Mouse (Mus musculus) hindbrain, embryonic 13.5 days (tissue): Measurements from ENCODE around the gene Gm49425. TPM values are rescaled to one million over a fixed set of nuclear protein-coding genes. Genes with fewer than 3 reads are reported as not detected.

Experiments used
- ATAC-seq: fragments of 200-750 bp; cut with Nextera tagmentation; 2 replicates; pipeline ENCODE4 v1.8.0; 2017; ENCODE audit warnings: moderate TSS enrichment; ENCODE audit not compliant: low FRiP score
- H3K27ac ChIP-seq: fragments of 300-500 bp; sonication (generic); 2 replicates; pipeline ENCODE4 v1.5.1; 2015; ENCODE audit warnings: inconsistent platforms, mild to moderate bottlenecking, moderate library complexity
- H3K27me3 ChIP-seq: fragments of 300-500 bp; sonication (generic); 2 replicates; pipeline ENCODE4 v1.6.1; 2015; ENCODE audit warnings: mild to moderate bottlenecking, inconsistent platforms
- H3K36me3 ChIP-seq: fragments of 300-500 bp; sonication (generic); 2 replicates; pipeline ENCODE4 v1.6.1; 2015; ENCODE audit warnings: mild to moderate bottlenecking, inconsistent platforms
- H3K4me1 ChIP-seq: fragments of 300-500 bp; sonication (generic); replicated peaks from 2 replicates; pipeline ENCODE4 v1.6.1; 2015; ENCODE audit warnings: inconsistent platforms
- H3K4me2 ChIP-seq: fragments of 300-500 bp; sonication (generic); 2 replicates; pipeline ENCODE4 v1.6.1; 2015; ENCODE audit warnings: inconsistent platforms, mild to moderate bottlenecking, moderate library complexity
- H3K4me3 ChIP-seq: fragments of 300-500 bp; sonication (generic); 2 replicates; pipeline ENCODE4 v1.5.1; 2015; ENCODE audit warnings: mild to moderate bottlenecking, inconsistent platforms
- H3K9ac ChIP-seq: fragments of 300-500 bp; sonication (generic); 2 replicates; pipeline ENCODE4 v1.6.1; 2015; ENCODE audit warnings: mild to moderate bottlenecking, inconsistent platforms
- H3K9me3 ChIP-seq: fragments of 300-500 bp; sonication (generic); 2 replicates; pipeline ENCODE4 v1.6.1; 2016; ENCODE audit warnings: inconsistent platforms
- WGBS: fragments of 180-500 bp; shearing (Covaris S2); methylation state at CpG from one replicate; pipeline ENCODE4 v1.1.7; 2015; 5-methylcytosine and 5-hydroxymethylcytosine counted together
- polyA plus RNA-seq: library from polyadenylated mRNA; unstranded; fragments of >200 nt; fragmentation: Nextera tagmentation; extraction: Ambion mirVana; gene quantifications from 2 replicates; pipeline ENCODE4 v1.2.1, GENCODE M21; 2015

Gm49425 gene
- polyA plus RNA-seq, 1 experiment from 2014 or later: not detected

GRCm38 (mm10) chr15:101522556-101523232, 5.6 kb upstream of the Gm49425 start:
- H3K4me1 ChIP-seq: no peaks in the 10 kb centered on the region
- ATAC-seq: no peak
- peaks cover 17% of the 10 kb centered on the region for H3K27me3 ChIP-seq

GRCm38 (mm10) chr15:101519792-101520191, 2.7 kb upstream of the Gm49425 start:
- no peak overlapping the region for H3K9ac ChIP-seq
- no peak for ATAC-seq
- WGBS: 21% methylated on average over 2 of the region's 2 CpGs
- H3K36me3 ChIP-seq: no peaks in the 10 kb centered on the region
- H3K27ac ChIP-seq: no peak overlapping the region
- no peaks in the 10 kb centered on the region for H3K9me3 ChIP-seq
- H3K4me3 ChIP-seq: no peak overlapping the region
- H3K4me1 ChIP-seq: no peaks in the 10 kb centered on the region
- peaks cover 17% of the 10 kb centered on the region for H3K27me3 ChIP-seq
- H3K4me2 ChIP-seq: no peak overlapping the region

More at GRCm38 (mm10) chr15:101522556-101523232, 5.6 kb upstream of the Gm49425 start:
- no peak overlapping the region for H3K4me3 ChIP-seq
- no peaks in the 10 kb centered on the region for H3K9me3 ChIP-seq
- no peaks in the 10 kb centered on the region for H3K36me3 ChIP-seq
- H3K27ac ChIP-seq: no peak overlapping the region
- H3K9ac ChIP-seq: no peak overlapping the region
- WGBS: 78% methylated on average over 4 of the region's 4 CpGs
- H3K4me2 ChIP-seq: no peak overlapping the region

DNA sequence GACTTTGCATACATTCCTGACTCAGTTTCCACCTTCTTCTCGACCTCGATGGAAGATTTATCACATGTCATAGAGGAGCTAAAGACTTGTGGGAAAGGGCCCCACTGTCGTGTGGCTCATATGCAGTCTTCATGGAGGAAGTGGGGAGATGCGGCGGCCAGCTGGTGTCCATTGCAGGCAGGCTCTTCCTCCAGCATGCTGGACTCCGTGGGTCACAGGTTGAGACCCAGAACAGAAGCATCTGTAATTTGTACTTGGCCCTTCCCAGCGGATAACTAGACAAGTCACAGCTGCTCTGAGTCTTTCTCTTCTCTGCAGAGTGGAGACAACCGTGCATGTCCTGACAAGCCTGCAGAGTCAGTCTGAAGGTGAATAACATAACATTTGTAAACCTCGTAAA, 8.8 kb downstream of the Gm49425 start:
- peaks cover 4% of the 10 kb centered on the region; the same call in 1 of the 2 replicates for H3K4me1 ChIP-seq
- H3K36me3 ChIP-seq: no peaks in the 10 kb centered on the region
- ATAC-seq: no peak
- no peak overlapping the region for H3K9ac ChIP-seq
- H3K4me3 ChIP-seq: no peak overlapping the region
- no peaks in the 10 kb centered on the region for H3K9me3 ChIP-seq
- H3K27ac ChIP-seq: no peak overlapping the region
- 83% methylated on average over 9 of the region's 9 CpGs for WGBS
- H3K4me2 ChIP-seq: no peak overlapping the region
- H3K27me3 ChIP-seq: no peaks in the 10 kb centered on the region

DNA sequence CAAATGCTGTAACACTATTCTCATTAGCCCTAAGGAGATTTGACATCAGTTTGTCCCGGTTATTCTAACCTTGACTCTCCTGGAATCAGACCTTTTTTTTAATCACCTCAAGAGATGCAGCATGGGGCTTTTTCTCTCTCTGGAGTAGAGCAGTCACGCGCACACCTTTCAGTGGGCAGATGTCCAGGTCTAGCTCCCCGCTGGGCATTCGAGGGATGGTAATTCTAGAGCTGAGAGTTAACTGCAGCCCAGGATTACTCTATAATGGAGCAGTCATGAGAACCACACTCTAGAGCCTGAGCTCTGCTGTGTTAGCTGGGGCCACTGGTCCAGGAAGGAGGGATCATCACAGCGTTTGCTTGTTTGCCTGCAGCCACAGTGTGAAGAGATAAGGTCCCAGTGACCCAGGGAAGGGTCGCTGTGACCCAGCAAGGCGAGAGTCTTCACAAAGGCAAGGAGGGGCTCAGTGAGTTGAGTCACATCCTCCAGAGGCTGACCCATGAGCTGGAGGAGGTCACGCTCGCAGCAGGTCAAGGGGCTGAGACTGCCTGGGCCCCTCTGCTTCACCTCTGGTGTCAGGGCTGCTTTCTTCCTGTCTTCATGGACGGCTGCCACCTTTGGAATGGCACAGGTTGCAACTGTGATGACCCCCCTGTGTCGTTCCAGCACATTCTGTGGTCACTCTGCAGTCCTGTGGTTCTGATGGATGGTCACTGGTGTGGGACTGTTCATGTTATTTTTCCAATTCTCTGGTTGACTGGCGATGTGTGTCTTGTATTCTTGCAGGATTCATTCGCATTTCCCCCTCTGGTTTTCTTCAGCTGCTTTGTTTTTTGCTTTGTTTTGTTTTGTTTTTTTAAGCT, 9.9 kb downstream of the Gm49425 start:
- ATAC-seq: no peak
- Histone ChIP-seq H3K9me3 (no peaks in the 10 kb centered on the region), H3K4me3 (no peak overlapping the region), H3K9ac (no peak overlapping the region), H3K27ac (no peak overlapping the region), H3K27me3 (no peaks in the 10 kb centered on the region), H3K4me1 (peaks cover 4% of the 10 kb centered on the region; the same call in 1 of the 2 replicates), H3K4me2 (no peak overlapping the region), H3K36me3 (no peaks in the 10 kb centered on the region)
- 66% methylated on average over 14 of the region's 14 CpGs for WGBS

DNA sequence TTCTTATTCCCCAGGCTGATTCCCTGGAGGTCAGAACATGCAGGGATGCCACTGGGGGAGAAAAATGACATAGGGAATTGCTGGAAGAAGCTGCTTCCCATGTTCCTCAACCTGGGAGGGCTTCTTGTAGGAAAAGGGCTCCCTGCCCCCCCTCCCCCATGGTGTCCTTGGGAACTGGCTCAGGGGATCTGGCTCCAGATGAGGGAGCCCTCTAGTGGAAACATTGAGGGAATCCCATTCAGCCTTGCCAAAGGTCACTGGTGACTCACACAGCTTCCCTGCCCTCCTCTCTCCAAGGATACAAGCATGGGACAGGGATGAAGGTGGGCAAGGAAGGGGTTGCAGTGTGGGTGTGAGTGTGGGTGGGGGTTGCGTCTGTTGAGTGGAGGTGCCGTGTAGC, 19.9 kb downstream of the Gm49425 start:
- 83% methylated on average over 2 of the region's 2 CpGs for WGBS
- no peak for ATAC-seq

GRCm38 (mm10) chr15:101495266-101495665, 21.8 kb downstream of the Gm49425 start:
- no peak overlapping the region for H3K9ac ChIP-seq
- no peak overlapping the region for H3K27ac ChIP-seq
- H3K9me3 ChIP-seq: no peaks in the 10 kb centered on the region
- no peaks in the 10 kb centered on the region; the same call in 1 of the 2 replicates for H3K4me1 ChIP-seq
- no peaks in the 10 kb centered on the region for H3K36me3 ChIP-seq
- H3K27me3 ChIP-seq: no peaks in the 10 kb centered on the region
- no peak for ATAC-seq
- H3K4me2 ChIP-seq: no peak overlapping the region
- 88% methylated on average over 8 of the region's 8 CpGs for WGBS
- H3K4me3 ChIP-seq: no peak overlapping the region

More for the DNA sequence above, 19.9 kb downstream of the Gm49425 start:
- Histone ChIP-seq H3K36me3 (no peaks in the 10 kb centered on the region), H3K4me2 (no peak overlapping the region), H3K9me3 (no peaks in the 10 kb centered on the region), H3K27me3 (no peaks in the 10 kb centered on the region), H3K4me1 (no peaks in the 10 kb centered on the region), H3K27ac (no peak overlapping the region), H3K9ac (no peak overlapping the region), H3K4me3 (no peak overlapping the region)

DNA sequence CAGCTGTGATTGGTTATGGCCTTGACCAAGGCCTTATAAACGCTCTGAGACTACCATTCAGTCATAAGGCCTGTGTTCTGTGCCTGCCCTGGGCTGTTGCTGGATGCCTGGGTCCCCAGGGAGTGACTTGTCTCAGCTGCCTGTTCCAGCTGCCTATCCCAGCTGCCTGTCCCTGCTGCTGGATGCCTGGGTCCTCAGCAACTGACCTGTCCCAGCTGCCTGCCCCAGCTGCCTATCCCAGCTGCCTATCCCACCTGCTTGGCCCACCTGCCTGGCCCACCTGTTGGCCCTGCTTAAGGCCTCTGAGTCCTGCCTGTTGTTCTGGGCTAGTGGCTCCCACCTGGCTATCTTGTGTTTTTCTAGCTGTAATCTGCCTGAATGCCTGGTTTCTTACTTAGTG, 22.9 kb downstream of the Gm49425 start:
- no peaks in the 10 kb centered on the region; the same call in 1 of the 2 replicates for H3K4me1 ChIP-seq
- no peaks in the 10 kb centered on the region for H3K27me3 ChIP-seq
- H3K9ac ChIP-seq: no peak overlapping the region
- H3K4me2 ChIP-seq: no peak overlapping the region
- H3K36me3 ChIP-seq: no peaks in the 10 kb centered on the region
- no peaks in the 10 kb centered on the region for H3K9me3 ChIP-seq
- WGBS: 24% methylated on average over 1 of the region's 1 CpGs
- H3K27ac ChIP-seq: no peak overlapping the region
- H3K4me3 ChIP-seq: no peak overlapping the region
- no peak for ATAC-seq

DNA sequence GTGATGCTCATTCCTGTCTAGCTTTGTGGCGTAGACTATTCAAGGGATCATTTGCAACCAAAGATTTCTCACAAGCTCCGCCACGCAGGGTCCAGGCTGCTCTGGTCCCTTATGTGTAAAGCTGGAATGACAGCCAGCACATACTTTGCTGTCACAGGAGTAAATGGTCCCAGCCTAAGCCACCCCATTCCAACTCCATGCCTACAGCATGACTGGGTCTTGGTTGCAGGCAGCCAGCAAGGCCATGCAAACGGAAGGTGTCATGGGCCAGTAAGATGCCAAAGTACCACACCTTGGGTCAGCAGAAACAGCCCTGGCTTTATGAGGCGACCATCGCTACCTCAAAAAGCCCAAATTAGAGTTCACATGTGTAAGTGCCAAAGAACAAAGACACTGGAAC, 23.3 kb downstream of the Gm49425 start:
- Histone ChIP-seq H3K36me3 (no peaks in the 10 kb centered on the region), H3K4me1 (no peaks in the 10 kb centered on the region; the same call in 1 of the 2 replicates), H3K9me3 (no peaks in the 10 kb centered on the region), H3K4me2 (no peak overlapping the region), H3K27ac (no peak overlapping the region), H3K27me3 (no peaks in the 10 kb centered on the region), H3K9ac (no peak overlapping the region), H3K4me3 (no peak overlapping the region)
- ATAC-seq: no peak
- WGBS: 94% methylated on average over 6 of the region's 6 CpGs

DNA sequence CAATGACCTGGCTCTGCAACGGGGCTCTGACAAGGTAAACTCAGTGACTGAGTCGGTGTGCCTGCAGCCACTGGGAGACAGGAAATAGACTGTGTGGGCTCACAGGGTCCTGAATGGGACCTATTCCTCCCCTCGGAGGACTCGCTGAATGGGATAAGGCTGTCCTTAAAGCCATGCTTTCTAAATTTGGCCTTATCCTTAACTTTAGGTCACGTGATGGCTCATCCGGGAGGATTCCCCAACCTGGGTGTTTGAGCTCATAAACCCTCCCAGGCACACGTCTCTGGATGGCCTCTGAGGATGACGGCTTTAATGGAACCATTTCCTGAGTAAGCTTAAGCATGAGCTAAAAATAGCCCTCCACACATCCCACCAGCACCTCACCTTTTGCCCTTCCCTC, 24.3 kb downstream of the Gm49425 start:
- 80% methylated on average over 8 of the region's 8 CpGs for WGBS
- Histone ChIP-seq H3K4me2 (no peak overlapping the region), H3K27ac (no peak overlapping the region), H3K9ac (no peak overlapping the region), H3K9me3 (no peaks in the 10 kb centered on the region), H3K4me3 (no peak overlapping the region), H3K4me1 (no peaks in the 10 kb centered on the region; the same call in 1 of the 2 replicates), H3K27me3 (no peaks in the 10 kb centered on the region), H3K36me3 (no peaks in the 10 kb centered on the region)
- no peak for ATAC-seq

- Histone ChIP-seq H3K9ac (no peak within 1 kb of the TSS), H3K4me3 (no peak within 1 kb of the TSS), H3K27ac (no peak within 1 kb of the TSS), H3K27me3 (no peaks in the 10 kb centered on the region), H3K36me3 (no peaks in the 10 kb centered on the region), H3K9me3 (no peaks in the 10 kb centered on the region), H3K4me2 (no peak within 1 kb of the TSS), H3K4me1 (no peaks in the 10 kb centered on the region; the same call in 1 of the 2 replicates)
- no peak for ATAC-seq
- 61% methylated on average over 6 of the region's 6 CpGs for whole genome bisulfite sequencing
Observed at GRCm38 (mm10) chr15:101491431-101491830, 25.6 kb downstream of the Gm49425 start, which contains the start of gene Krt83. Gene Krt83 (minus strand): TSS chr15:101491512.

GRCm38 (mm10) chr15:101485911-101486635, 31.0 kb downstream of the Gm49425 start:
- H3K36me3 ChIP-seq: no peaks in the 10 kb centered on the region
- no peak for ATAC-seq
- 86% methylated on average over 11 of the region's 11 CpGs for WGBS
- no peaks in the 10 kb centered on the region for H3K9me3 ChIP-seq
- no peak overlapping the region for H3K27ac ChIP-seq
- no peak overlapping the region for H3K4me3 ChIP-seq
- H3K4me1 ChIP-seq: peaks cover 7% of the 10 kb centered on the region; the same call in 1 of the 2 replicates
- H3K9ac ChIP-seq: no peak overlapping the region
- no peaks in the 10 kb centered on the region for H3K27me3 ChIP-seq
- no peak overlapping the region for H3K4me2 ChIP-seq

GRCm38 (mm10) chr15:101484939-101485338, 32.1 kb downstream of the Gm49425 start:
- no peak overlapping the region for H3K4me2 ChIP-seq
- no peaks in the 10 kb centered on the region for H3K9me3 ChIP-seq
- H3K27me3 ChIP-seq: no peaks in the 10 kb centered on the region
- no peak overlapping the region for H3K27ac ChIP-seq
- H3K36me3 ChIP-seq: no peaks in the 10 kb centered on the region
- 87% methylated on average over 1 of the region's 1 CpGs for WGBS
- H3K9ac ChIP-seq: no peak overlapping the region
- H3K4me1 ChIP-seq: peaks cover 7% of the 10 kb centered on the region; the same call in 1 of the 2 replicates
- no peak for ATAC-seq
- no peak overlapping the region for H3K4me3 ChIP-seq
